Mouse (Mus musculus) hematopoietic multipotent progenitor cell, adult 10-12 weeks (in vitro differentiated cells): ENCODE results near the gene Olfr1217. TPM values are rescaled to one million over a fixed set of nuclear protein-coding genes. Genes with fewer than 3 reads are reported as not detected.

Source experiments
- polyA plus RNA-seq: library from polyadenylated mRNA; stranded (reverse); fragments of >175 nt; gene quantifications from 2 replicates; pipeline ENCODE4 v1.2.3, GENCODE M21; 2012; ENCODE audit warnings: low replicate concordance

Gene Olfr1217
- polyA plus RNA-seq, result not detected in 2 replicates

DNA sequence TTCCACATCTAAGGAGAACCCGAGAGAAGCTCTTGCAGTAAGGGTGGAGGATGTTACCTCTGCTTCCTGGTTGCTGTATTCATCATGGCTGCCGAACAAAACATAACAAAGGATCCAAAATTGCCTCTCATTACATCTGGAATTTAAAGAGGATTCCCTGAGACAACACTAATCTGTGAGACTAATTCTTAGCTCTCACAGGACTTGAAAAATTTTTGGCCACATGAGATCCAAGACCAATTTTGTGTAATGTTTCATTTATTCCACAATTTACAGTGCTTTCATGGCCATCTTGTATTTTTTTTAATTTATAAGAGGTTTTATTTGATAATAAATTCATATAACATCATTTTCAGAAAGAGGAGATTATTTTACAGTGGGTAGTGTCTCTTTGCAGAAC is at the start of gene Olfr1217:
Olfr1217 (minus strand) TSS at position 101 of the 400 bp plus-strand sequence.

DNA sequence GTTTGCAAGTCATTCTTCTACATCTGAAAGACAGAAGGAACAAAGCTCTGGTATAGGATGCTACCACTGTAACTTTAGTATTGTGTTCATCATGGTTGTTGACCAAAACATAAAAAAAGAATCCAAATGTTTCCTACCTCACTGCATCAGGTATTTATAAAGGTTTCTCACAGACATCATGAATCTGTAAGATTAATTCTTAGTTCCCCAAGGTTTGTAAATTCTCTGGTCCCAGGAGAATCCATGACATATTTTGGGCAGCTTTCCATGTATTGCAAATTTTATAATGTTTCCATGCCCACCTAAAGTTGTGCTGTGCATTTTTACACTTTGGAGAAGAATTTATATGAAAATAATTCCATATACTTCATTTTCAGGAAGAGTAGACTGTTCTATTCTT is 29.2 kb upstream of the Olfr1217 start, which contains the start of gene Olfr1218:
Olfr1218 (minus strand) TSS at position 101 of the 400 bp plus-strand sequence.

DNA sequence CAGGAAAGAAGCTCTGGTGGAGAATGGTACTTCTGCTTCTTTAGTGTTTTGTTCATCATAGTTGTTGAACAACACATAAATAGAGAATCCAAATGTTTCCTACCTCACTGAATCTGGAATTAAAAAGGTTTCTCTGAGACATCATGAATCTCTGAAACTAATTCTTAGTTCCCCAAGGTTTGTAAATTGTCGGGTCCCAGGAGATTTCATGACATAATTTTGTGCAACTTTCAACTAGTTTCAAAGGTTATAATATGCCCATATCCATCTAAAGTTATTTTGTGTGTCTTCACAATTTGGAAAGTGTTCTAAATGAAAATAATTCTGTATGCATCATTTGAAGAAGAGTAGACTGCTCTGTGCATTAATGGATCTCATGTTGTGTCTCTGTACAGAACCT is 13.6 kb downstream of the Olfr1217 start, which contains the start of gene Olfr1216:
Olfr1216 (minus strand) TSS at position 101 of the 400 bp plus-strand sequence.

DNA sequence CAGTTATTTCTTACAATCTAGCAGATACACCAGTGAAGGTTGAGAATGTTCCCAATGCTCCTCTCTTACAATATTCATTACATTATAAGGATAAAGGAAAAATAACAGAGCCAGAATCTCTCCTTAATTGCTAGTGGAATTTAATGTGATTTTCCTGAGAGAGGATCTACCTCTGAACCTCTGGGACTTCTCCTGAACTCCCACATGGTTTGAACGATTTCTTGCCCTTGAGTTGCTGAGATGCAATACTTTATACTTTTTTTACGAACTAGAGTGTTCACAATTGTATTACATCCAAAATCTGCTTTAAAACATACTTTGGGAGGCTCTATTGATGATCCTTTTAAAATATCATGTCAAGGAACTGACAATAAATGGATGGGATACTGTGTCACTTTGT is 25.0 kb downstream of the Olfr1217 start, which contains the start of gene Olfr1215:
Olfr1215 (minus strand) TSS at position 101 of the 400 bp plus-strand sequence.

GRCm38 (mm10) chr2:88992553-88992952 is 39.3 kb downstream of the Olfr1217 start, which contains the start of gene Olfr1214:
Olfr1214 (minus strand) TSS chr2:88992653.

GRCm38 (mm10) chr2:88980181-88980580 is 51.7 kb downstream of the Olfr1217 start, which contains the start of gene Gm13762:
Gm13762 (minus strand) TSS chr2:88980281.

Other genes with a start within 250 kb of the Olfr1217 start
- not detected in 2 replicates for gene Olfr1201, start 239.0 kb downstream of the Olfr1217 start, polyA plus RNA-seq
- not detected in 2 replicates for gene Olfr1202, start 217.6 kb downstream of the Olfr1217 start, polyA plus RNA-seq
- gene Olfr1205, start 202.3 kb downstream of the Olfr1217 start, polyA plus RNA-seq, result not detected in 2 replicates
- not detected in 2 replicates for gene Olfr1204, start 182.8 kb downstream of the Olfr1217 start, polyA plus RNA-seq
- not detected in 2 replicates for gene Olfr1206, start 168.8 kb downstream of the Olfr1217 start, polyA plus RNA-seq
- gene Olfr1208, start 129.8 kb downstream of the Olfr1217 start, polyA plus RNA-seq, result not detected in 2 replicates
- not detected in 2 replicates for gene Olfr1209, start 116.9 kb downstream of the Olfr1217 start, polyA plus RNA-seq
- 0.03 TPM in 1 of 2 replicates, not detected in the other for gene Olfr1211, start 94.0 kb downstream of the Olfr1217 start, polyA plus RNA-seq
- not detected in 2 replicates for gene Olfr1212, start 78.1 kb downstream of the Olfr1217 start, polyA plus RNA-seq
- not detected in 2 replicates for gene Gm13762, start 51.8 kb downstream of the Olfr1217 start, polyA plus RNA-seq
- not detected in 2 replicates for gene Olfr1214, start 39.4 kb downstream of the Olfr1217 start, polyA plus RNA-seq
- not detected in 2 replicates for gene Olfr1215, start 25.1 kb downstream of the Olfr1217 start, polyA plus RNA-seq
- gene Olfr1216, start 13.7 kb downstream of the Olfr1217 start, polyA plus RNA-seq, result not detected in 2 replicates
- not detected in 2 replicates for gene Olfr1218, start 29.1 kb upstream of the Olfr1217 start, polyA plus RNA-seq
- not detected in 2 replicates for gene Olfr1219, start 51.4 kb upstream of the Olfr1217 start, polyA plus RNA-seq
- gene Olfr1220, start 74.8 kb upstream of the Olfr1217 start, polyA plus RNA-seq, result not detected in 2 replicates
- not detected in 2 replicates for gene Olfr1221, start 85.2 kb upstream of the Olfr1217 start, polyA plus RNA-seq
- gene Olfr1222, start 101.0 kb upstream of the Olfr1217 start, polyA plus RNA-seq, result not detected in 2 replicates
- not detected in 2 replicates for gene Olfr1223, start 119.5 kb upstream of the Olfr1217 start, polyA plus RNA-seq
- gene Olfr1224-ps1, start 132.0 kb upstream of the Olfr1217 start, polyA plus RNA-seq, result not detected in 2 replicates
- gene Olfr1225, start 142.6 kb upstream of the Olfr1217 start, polyA plus RNA-seq, result not detected in 2 replicates
- not detected in 2 replicates for gene Olfr1226, start 168.0 kb upstream of the Olfr1217 start, polyA plus RNA-seq
- not detected in 2 replicates for gene Olfr1228, start 222.0 kb upstream of the Olfr1217 start, polyA plus RNA-seq